Mouse (Mus musculus) liver, postnatal 0 days (tissue): ENCODE results near the gene Prkra. TPM values are rescaled to one million over a fixed set of nuclear protein-coding genes. Genes with fewer than 3 reads are reported as not detected.

Experiments used
- ATAC-seq: fragments of 200-750 bp; cut with Nextera tagmentation; 2 replicates; pipeline ENCODE4 v1.8.0; 2017; ENCODE audit warnings: mild to moderate bottlenecking, moderate library complexity
- DNase-seq: peaks from one replicate; pipeline ENCODE4 v3.0.0-alpha.2; 2016
- H3K27ac ChIP-seq: fragments of 300-500 bp; sonication (generic); 2 replicates; pipeline ENCODE4 v1.5.1; 2014; ENCODE audit warnings: antibody characterized with exemption, moderate library complexity, mild to moderate bottlenecking, low read depth
- H3K27me3 ChIP-seq: fragments of 300-500 bp; sonication (generic); 2 replicates; pipeline ENCODE4 v1.6.1; 2014; ENCODE audit warnings: low read length, control low read depth, mixed read lengths; ENCODE audit not compliant: insufficient read depth
- H3K36me3 ChIP-seq: fragments of 300-500 bp; sonication (generic); replicated peaks from 2 replicates; pipeline ENCODE4 v1.6.1; 2014; ENCODE audit warnings: mild to moderate bottlenecking, control low read depth, low read length, moderate library complexity, mixed read lengths; ENCODE audit not compliant: insufficient read depth
- H3K4me1 ChIP-seq: fragments of 300-500 bp; sonication (generic); 2 replicates; pipeline ENCODE4 v1.6.1; 2014; ENCODE audit warnings: antibody characterized with exemption, mild to moderate bottlenecking, control low read depth; ENCODE audit not compliant: insufficient read depth
- H3K4me2 ChIP-seq: fragments of 300-500 bp; sonication (generic); 2 replicates; pipeline ENCODE4 v1.6.1; 2014; ENCODE audit warnings: low read depth, mild to moderate bottlenecking, low read length, moderate library complexity, mixed read lengths
- H3K4me3 ChIP-seq: fragments of 300-500 bp; sonication (generic); 2 replicates; pipeline ENCODE4 v1.5.1; 2014; ENCODE audit warnings: low read depth, low read length
- H3K9ac ChIP-seq: fragments of 300-500 bp; sonication (generic); replicated peaks from 2 replicates; pipeline ENCODE4 v1.6.1; 2014; ENCODE audit warnings: mild to moderate bottlenecking, moderate library complexity
- H3K9me3 ChIP-seq: fragments of 300-500 bp; sonication (generic); 2 replicates; pipeline ENCODE4 v1.6.1; 2016; ENCODE audit warnings: mild to moderate bottlenecking, control low read depth, low read length, mixed read lengths
- CTCF ChIP-seq: sonication (generic); IDR thresholded peaks from 2 replicates; pipeline ENCODE4 v1.5.1; 2016; ENCODE audit warnings: antibody characterized with exemption, low read depth
- EP300 ChIP-seq: IDR thresholded peaks from 2 replicates; pipeline ENCODE4 v1.6.1; 2016; ENCODE audit warnings: antibody characterized with exemption, low read depth, mild to moderate bottlenecking
- WGBS: fragments of 180-500 bp; shearing (Covaris S2); extraction: QIAGEN DNeasy Blood & Tissue Kit; methylation state at CpG from one replicate; pipeline ENCODE4 v1.1.7; 2014; ENCODE audit not compliant: insufficient replicate concordance; 5-methylcytosine and 5-hydroxymethylcytosine counted together
- polyA plus RNA-seq: library from polyadenylated mRNA; unstranded; fragments of >200 nt; fragmentation: Nextera tagmentation; extraction: Ambion mirVana; gene quantifications from 2 replicates; pipeline ENCODE4 v1.2.1, GENCODE M21; 2015

Gene Prkra
- polyA plus RNA-seq, 1 experiment from 2014 or later = 7.7 TPM

GRCm38 (mm10) chr2:76673472-76674081 lies 25.8 kb upstream of the Prkra start:
- Histone ChIP-seq H3K4me2 (peak overlapping the region; percentile 75), H3K27me3 (no peaks in the 10 kb centered on the region), H3K4me3 (peak overlapping the region; percentile 53), H3K9ac (no peak overlapping the region), H3K27ac (peak overlapping the region; percentile 62), H3K9me3 (no peaks in the 10 kb centered on the region), H3K4me1 (peaks cover 27% of the 10 kb centered on the region), H3K36me3 (peaks cover 2% of the 10 kb centered on the region; the same call in 1 of the 2 replicates)
- 33% methylated on average over 7 of the region's 7 CpGs for WGBS
- peak; percentile 58 for TF ChIP-seq CTCF
- no peak for TF ChIP-seq EP300
- ATAC-seq (no peak), DNase-seq (peak; percentile 48)

GRCm38 (mm10) chr2:76672966-76673392 lies 25.2 kb upstream of the Prkra start, which contains the start of gene Fkbp7:
Fkbp7 (minus strand) TSS chr2:76673116.
- H3K9me3 ChIP-seq = no peaks in the 10 kb centered on the region
- H3K4me3 ChIP-seq = peak within 1 kb of the TSS; percentile 53
- ATAC-seq (peak; percentile 86), DNase-seq (peak; percentile 93)
- under 1% methylated on average over 17 of the region's 17 CpGs for WGBS
- peak within 1 kb of the TSS; percentile 61 for H3K9ac ChIP-seq
- peaks cover 2% of the 10 kb centered on the region; the same call in 1 of the 2 replicates for H3K36me3 ChIP-seq
- TF ChIP-seq EP300 = no peak
- TF ChIP-seq CTCF = no peak
- H3K27me3 ChIP-seq = no peaks in the 10 kb centered on the region
- peak within 1 kb of the TSS; percentile 66 for H3K27ac ChIP-seq
- peak within 1 kb of the TSS; percentile 75 for H3K4me2 ChIP-seq
- H3K4me1 ChIP-seq = peaks cover 27% of the 10 kb centered on the region

- H3K4me1 ChIP-seq = peaks cover 27% of the 10 kb centered on the region
- H3K9ac ChIP-seq = peak overlapping the region; percentile 61
- DNase-seq (no peak), ATAC-seq (no peak)
- no peaks in the 10 kb centered on the region for H3K27me3 ChIP-seq
- no peaks in the 10 kb centered on the region for H3K9me3 ChIP-seq
- H3K4me2 ChIP-seq = peak overlapping the region; percentile 75
- WGBS = 19% methylated on average over 9 of the region's 9 CpGs
- TF ChIP-seq EP300 = no peak
- TF ChIP-seq CTCF = no peak
- H3K27ac ChIP-seq = peak overlapping the region; percentile 66
- H3K36me3 ChIP-seq = peaks cover 2% of the 10 kb centered on the region; the same call in 1 of the 2 replicates
- peak overlapping the region; percentile 53 for H3K4me3 ChIP-seq
These were observed 24.4 kb upstream of the Prkra start for GRCm38 (mm10) chr2:76672134-76672745.

- DNase-seq = no peak
- H3K4me2 ChIP-seq = peak overlapping the region; percentile 75
- H3K9ac ChIP-seq = no peak overlapping the region
- no peaks in the 10 kb centered on the region for H3K27me3 ChIP-seq
- TF ChIP-seq CTCF (no peak), EP300 (no peak)
- H3K9me3 ChIP-seq = no peaks in the 10 kb centered on the region
- H3K36me3 ChIP-seq = peaks cover 2% of the 10 kb centered on the region; the same call in 1 of the 2 replicates
- no peak for ATAC-seq
- peaks cover 24% of the 10 kb centered on the region for H3K4me1 ChIP-seq
- H3K27ac ChIP-seq = no peak overlapping the region
- H3K4me3 ChIP-seq = peak overlapping the region; percentile 53
- WGBS = 82% methylated on average over 6 of the region's 6 CpGs
These were observed 23.8 kb upstream of the Prkra start for GRCm38 (mm10) chr2:76671641-76672040.

GRCm38 (mm10) chr2:76667200-76667599 lies 19.4 kb upstream of the Prkra start:
- Histone ChIP-seq H3K9ac (no peak overlapping the region), H3K4me2 (no peak overlapping the region), H3K36me3 (peaks cover 17% of the 10 kb centered on the region), H3K4me1 (peaks cover 6% of the 10 kb centered on the region; the same call in 1 of the 2 replicates), H3K9me3 (no peaks in the 10 kb centered on the region), H3K27ac (no peak overlapping the region), H3K4me3 (no peak overlapping the region), H3K27me3 (no peaks in the 10 kb centered on the region)
- no peak for DNase-seq
- 87% methylated on average over 5 of the region's 5 CpGs for WGBS
- ATAC-seq = no peak
- no peak for TF ChIP-seq EP300
- TF ChIP-seq CTCF = no peak

- ATAC-seq (no peak), DNase-seq (no peak)
- no peak for TF ChIP-seq EP300
- no peak for TF ChIP-seq CTCF
- no peak overlapping the region for H3K4me3 ChIP-seq
- 83% methylated on average over 7 of the region's 7 CpGs for WGBS
- peaks cover 17% of the 10 kb centered on the region for H3K36me3 ChIP-seq
- H3K4me1 ChIP-seq = no peaks in the 10 kb centered on the region
- no peaks in the 10 kb centered on the region for H3K27me3 ChIP-seq
- no peaks in the 10 kb centered on the region for H3K9me3 ChIP-seq
- H3K27ac ChIP-seq = no peak overlapping the region
- H3K4me2 ChIP-seq = no peak overlapping the region
- no peak overlapping the region for H3K9ac ChIP-seq
These were observed 17.7 kb upstream of the Prkra start for GRCm38 (mm10) chr2:76665531-76665930.
